In the genomic region with DNA sequence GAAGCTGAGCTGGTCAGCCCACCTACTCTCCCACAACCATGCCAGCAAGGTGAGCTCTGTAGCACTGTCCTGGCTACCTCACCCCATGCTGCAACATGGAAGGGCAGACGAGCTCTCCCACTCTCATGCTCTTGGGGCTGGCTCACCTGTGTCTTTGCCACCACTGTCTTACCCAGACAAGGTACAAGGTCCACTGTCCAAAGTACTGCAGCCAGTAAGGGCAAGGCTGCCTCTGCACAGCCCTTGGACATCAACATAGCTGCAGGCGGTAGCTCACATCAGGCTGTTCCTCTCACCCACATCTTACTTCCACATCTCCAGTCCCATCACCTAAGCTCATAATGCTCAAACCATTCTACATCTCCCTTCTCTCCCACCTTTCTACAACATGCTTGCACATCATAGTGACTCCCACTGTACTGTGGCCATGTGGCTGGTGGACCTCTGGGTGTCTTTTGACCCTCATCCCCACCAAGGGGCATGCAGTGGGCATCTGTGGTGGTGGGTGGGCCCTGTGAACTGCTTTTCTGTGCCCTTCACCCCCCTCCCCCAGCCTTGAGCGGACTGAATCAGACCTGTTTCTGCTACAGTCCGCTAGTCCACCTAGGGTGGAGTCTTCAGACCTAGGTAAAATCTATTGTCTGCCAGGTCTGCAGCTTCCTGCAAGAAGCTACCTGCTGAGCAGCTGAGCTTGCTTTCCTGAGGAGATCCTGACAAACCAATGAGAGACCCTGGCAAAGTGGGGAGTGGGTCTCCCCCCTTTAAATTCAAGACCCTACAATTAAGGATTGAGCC, we compare ENCODE assay signal across 30 mouse cellular contexts. TPM values are rescaled to one million over a fixed set of nuclear protein-coding genes. Genes with fewer than 3 reads are reported as not detected.
DNase-seq lines count a peak whose midpoint lies in the region; ATAC-seq and TF ChIP-seq lines count a peak whose summit lies in the region.
"Had no signal": no experiment of that assay in that cellular context is flagged by ENCODE, and none has a peak within 500 bp of the region (broad histone marks: within the 10 kb centered on the region; RNA-seq: fewer than 3 reads in every experiment).

No protein-coding gene starts in this region.

- no peak for TF ChIP-seq CTCF in kidney, postnatal 0 days (IDR thresholded peaks at IDR 0.05; ENCODE audit: low read depth)
- no peak for TF ChIP-seq CTCF in intestine, postnatal 0 days (IDR thresholded peaks at IDR 0.05; ENCODE audit: low read depth)

- no peak overlapping the region for H3K4me2 ChIP-seq in embryonic facial prominence, embryonic 12.5 days (replicated peaks)
- no peak overlapping the region for H3K4me2 ChIP-seq in kidney, postnatal 0 days (ENCODE audit: low read length)
- no peak overlapping the region for H3K4me2 ChIP-seq in intestine, postnatal 0 days (replicated peaks; ENCODE audit: low read depth)
- H3K4me2 ChIP-seq: embryonic facial prominence, embryonic 15.5 days; forebrain, embryonic 12.5 days; limb, embryonic 13.5 days; liver, embryonic 11.5 days; lung, embryonic 15.5 days; midbrain, embryonic 13.5 days; neural tube, embryonic 15.5 days; stomach, embryonic 15.5 days had no signal

- 82% methylated on average over 4 of the region's 4 CpGs for WGBS in embryonic facial prominence, embryonic 12.5 days
- WGBS in embryonic facial prominence, embryonic 10.5 days = 82% methylated on average over 4 of the region's 4 CpGs
- 82% methylated on average over 4 of the region's 4 CpGs for WGBS in kidney, postnatal 0 days
- 64% methylated on average over 4 of the region's 4 CpGs for WGBS in intestine, postnatal 0 days

- no peak overlapping the region for H3K27ac ChIP-seq in embryonic facial prominence, embryonic 12.5 days
- no peak overlapping the region for H3K27ac ChIP-seq in embryonic facial prominence, embryonic 10.5 days (replicated peaks)
- H3K27ac ChIP-seq in kidney, postnatal 0 days = no peak overlapping the region
- H3K27ac ChIP-seq in intestine, postnatal 0 days (ENCODE audit: low read depth, low read length) = peak overlapping the region; percentile 58
- H3K27ac ChIP-seq: embryonic facial prominence, embryonic 15.5 days; forebrain, embryonic 12.5 days; hindbrain, embryonic 10.5 days; layer of hippocampus, adult 2 months; left cerebral cortex, adult 2 months; limb, embryonic 13.5 days; lung, embryonic 15.5 days; midbrain, embryonic 13.5 days; neural tube, embryonic 15.5 days; stomach, embryonic 15.5 days had no signal

- no peaks in the 10 kb centered on the region for H3K4me1 ChIP-seq in embryonic facial prominence, embryonic 12.5 days
- H3K4me1 ChIP-seq in embryonic facial prominence, embryonic 10.5 days = no peaks in the 10 kb centered on the region
- no peaks in the 10 kb centered on the region for H3K4me1 ChIP-seq in kidney, postnatal 0 days (replicated peaks; ENCODE audit: insufficient read depth, low read length)
- H3K4me1 ChIP-seq in intestine, postnatal 0 days (replicated peaks; ENCODE audit: control insufficient read depth, insufficient read depth, low read length) = 0 out of 2 replicates have a peak, but pooled peaks cover 2% of the 10 kb centered on the region
- H3K4me1 ChIP-seq: embryonic facial prominence, embryonic 15.5 days; forebrain, embryonic 12.5 days; hindbrain, embryonic 10.5 days; limb, embryonic 13.5 days; lung, embryonic 15.5 days; midbrain, embryonic 13.5 days; neural tube, embryonic 15.5 days; stomach, embryonic 15.5 days had no signal

- H3K4me3 ChIP-seq in embryonic facial prominence, embryonic 12.5 days = no peak overlapping the region
- H3K4me3 ChIP-seq in embryonic facial prominence, embryonic 10.5 days = no peak overlapping the region
- H3K4me3 ChIP-seq in kidney, postnatal 0 days (replicated peaks; ENCODE audit: low read depth, low read length) = no peak overlapping the region
- H3K4me3 ChIP-seq in intestine, postnatal 0 days (ENCODE audit: low read depth, low read length) = no peak overlapping the region
- H3K4me3 ChIP-seq: embryonic facial prominence, embryonic 15.5 days; forebrain, embryonic 12.5 days; hindbrain, embryonic 10.5 days; layer of hippocampus, adult 2 months; left cerebral cortex, adult 2 months; limb, embryonic 13.5 days; lung, embryonic 15.5 days; midbrain, embryonic 13.5 days; neural tube, embryonic 15.5 days; stomach, embryonic 15.5 days had no signal

- no peak for DNase-seq in embryonic facial prominence, embryonic 10.5 days (ENCODE audit: low spot score)
- no peak for DNase-seq in kidney, postnatal 0 days (ENCODE audit: low spot score)
- DNase-seq in kidney, adult 11 months = no peak
- DNase-seq in thymus, postnatal 0 days (ENCODE audit: low spot score) = no peak
- no peak for DNase-seq in cerebellum, adult 9-11 months
- DNase-seq in frontal cortex, postnatal 10 days (ENCODE audit: low spot score in 2 of 2) = no peak
- DNase-seq: adrenal gland, postnatal 14 days; cerebellum, adult 11 months; cerebellum, adult 9-10 months; forebrain, postnatal 0 days; gastrocnemius, postnatal 10 days; heart, postnatal 14 days; retina, postnatal 1 day; right cerebral cortex, postnatal 14 days; thymus, postnatal 25 days had no signal

- ATAC-seq in embryonic facial prominence, embryonic 12.5 days (ENCODE audit: insufficient number of reproducible peaks, insufficient read depth, low FRiP score, low TSS enrichment) = 0 out of 2 replicates have a peak, but pooled peaks have one; percentile 15
- 0 out of 2 replicates have a peak, but pooled peaks have one; percentile 40 for ATAC-seq in kidney, postnatal 0 days (replicated peaks; ENCODE audit: low FRiP score, low read depth)
- ATAC-seq in intestine, postnatal 0 days = peak; percentile 84
- ATAC-seq: forebrain, postnatal 0 days; hindbrain, embryonic 16.5 days; midbrain, embryonic 13.5 days had no signal

- H3K27me3 ChIP-seq in embryonic facial prominence, embryonic 12.5 days = no peaks in the 10 kb centered on the region
- H3K27me3 ChIP-seq in embryonic facial prominence, embryonic 10.5 days (replicated peaks; ENCODE audit: low read depth, poor library complexity, severe bottlenecking) = no peaks in the 10 kb centered on the region
- no peaks in the 10 kb centered on the region for H3K27me3 ChIP-seq in kidney, postnatal 0 days (ENCODE audit: insufficient read depth, low read length)
- H3K27me3 ChIP-seq in intestine, postnatal 0 days (replicated peaks; ENCODE audit: control insufficient read depth, insufficient read depth, low read length) = no peaks in the 10 kb centered on the region
- H3K27me3 ChIP-seq: CH12.LX; embryonic facial prominence, embryonic 15.5 days; forebrain, embryonic 12.5 days; limb, embryonic 13.5 days; lung, embryonic 15.5 days; midbrain, embryonic 13.5 days; neural tube, embryonic 15.5 days; stomach, embryonic 15.5 days had no signal

- H3K9me3 ChIP-seq in embryonic facial prominence, embryonic 12.5 days = 0 out of 2 replicates have a peak, but pooled peaks cover 4% of the 10 kb centered on the region
- H3K9me3 ChIP-seq in embryonic facial prominence, embryonic 10.5 days = no peaks in the 10 kb centered on the region
- H3K9me3 ChIP-seq in kidney, postnatal 0 days (replicated peaks; ENCODE audit: low read length) = no peaks in the 10 kb centered on the region
- peaks cover 3% of the 10 kb centered on the region; the same call in 1 of the 2 replicates for H3K9me3 ChIP-seq in intestine, postnatal 0 days (ENCODE audit: control insufficient read depth)
- H3K9me3 ChIP-seq: embryonic facial prominence, embryonic 15.5 days; forebrain, embryonic 12.5 days; lung, embryonic 15.5 days; midbrain, embryonic 13.5 days; neural tube, embryonic 15.5 days; stomach, embryonic 15.5 days had no signal

- H3K9ac ChIP-seq in embryonic facial prominence, embryonic 12.5 days = no peak overlapping the region
- H3K9ac ChIP-seq in kidney, postnatal 0 days (ENCODE audit: low read depth, low read length) = no peak overlapping the region
- H3K9ac ChIP-seq in intestine, postnatal 0 days (ENCODE audit: low read depth, low read length) = no peak overlapping the region
- H3K9ac ChIP-seq: embryonic facial prominence, embryonic 15.5 days; forebrain, embryonic 12.5 days; forebrain, postnatal 0 days; limb, embryonic 13.5 days; lung, embryonic 15.5 days; midbrain, embryonic 13.5 days; neural tube, embryonic 15.5 days; stomach, embryonic 15.5 days had no signal

- no peaks in the 10 kb centered on the region for H3K36me3 ChIP-seq in embryonic facial prominence, embryonic 12.5 days
- no peaks in the 10 kb centered on the region for H3K36me3 ChIP-seq in embryonic facial prominence, embryonic 10.5 days (replicated peaks)
- no peaks in the 10 kb centered on the region for H3K36me3 ChIP-seq in kidney, postnatal 0 days (ENCODE audit: insufficient read depth, low read length)
- H3K36me3 ChIP-seq in intestine, postnatal 0 days (ENCODE audit: control insufficient read depth, insufficient read depth) = no peaks in the 10 kb centered on the region
- H3K36me3 ChIP-seq: embryonic facial prominence, embryonic 15.5 days; forebrain, embryonic 12.5 days; hindbrain, embryonic 10.5 days; limb, embryonic 13.5 days; lung, embryonic 15.5 days; midbrain, embryonic 13.5 days; neural tube, embryonic 15.5 days; stomach, embryonic 15.5 days had no signal

RNA-seq across cellular contexts. Expression of a gene that starts 39.6 kb away (rescaled TPM):
- polyA plus RNA-seq in embryonic facial prominence, embryonic 12.5 days (2016; fragmentation: Nextera tagmentation; extraction: Ambion mirVana) = 111 and 117 TPM in 2 replicates
- 111 and 114 TPM in 2 replicates for polyA plus RNA-seq in embryonic facial prominence, embryonic 10.5 days (2016; fragmentation: Nextera tagmentation; extraction: Ambion mirVana)
- 103 and 111 TPM in 2 replicates for polyA plus RNA-seq in kidney, postnatal 0 days (2015; fragmentation: Nextera tagmentation; extraction: Ambion mirVana)
- polyA plus RNA-seq in intestine, postnatal 0 days (2015; fragmentation: Nextera tagmentation; extraction: Ambion mirVana) = 109 and 111 TPM in 2 replicates
- polyA plus RNA-seq in thymus, postnatal 0 days (2015; fragmentation: Nextera tagmentation; extraction: Ambion mirVana) = 165 and 185 TPM in 2 replicates

RNA-seq across cellular contexts. Expression of a gene that starts 48.9 kb away (rescaled TPM):
- polyA plus RNA-seq in embryonic facial prominence, embryonic 12.5 days (2016; fragmentation: Nextera tagmentation; extraction: Ambion mirVana) = 229 and 239 TPM in 2 replicates
- 198 and 205 TPM in 2 replicates for polyA plus RNA-seq in embryonic facial prominence, embryonic 10.5 days (2016; fragmentation: Nextera tagmentation; extraction: Ambion mirVana)
- polyA plus RNA-seq in kidney, postnatal 0 days (2015; fragmentation: Nextera tagmentation; extraction: Ambion mirVana) = 322 and 341 TPM in 2 replicates
- polyA plus RNA-seq in intestine, postnatal 0 days (2015; fragmentation: Nextera tagmentation; extraction: Ambion mirVana) = 761 and 762 TPM in 2 replicates
- polyA plus RNA-seq in thymus, postnatal 0 days (2015; fragmentation: Nextera tagmentation; extraction: Ambion mirVana) = 172 and 180 TPM in 2 replicates

Comparison
In these comparisons a context has a peak if more than half of its experiments do, and no peak if none do; other contexts are left out.
1. ATAC-seq: peak in every context shown above with its lines; median percentile 84 in intestine, postnatal 0 days; 40 in kidney, postnatal 0 days; 15 in embryonic facial prominence, embryonic 12.5 days.